Mouse (Mus musculus): ENCODE results near the gene Timm8a2.

GRCm38 (mm10) chr14:122012814-122013213, 21.7 kb upstream of the Timm8a2 start:
- TF ChIP-seq CHD1 (IDR thresholded peaks at IDR 0.05; ENCODE audit: low read depth, low read length): no peak
- TF ChIP-seq CTCF (conservative IDR thresholded peaks at IDR 0.05 in 1 of 2, IDR thresholded peaks at IDR 0.05 in 1 of 2; ENCODE audit: low read depth in 2 of 2, low read length in 2 of 2): no peak
- TF ChIP-seq POLR2A (IDR thresholded peaks at IDR 0.05; ENCODE audit: low read depth, low read length): no peak
- no peak for TF ChIP-seq BHLHE40 (IDR thresholded peaks at IDR 0.05; ENCODE audit: low read depth, low read length)
- TF ChIP-seq EP300 (IDR thresholded peaks at IDR 0.05; ENCODE audit: low read length): no peak
- TF ChIP-seq RCOR1 (conservative IDR thresholded peaks at IDR 0.05; ENCODE audit: low read depth, low read length): no peak
- no peak for TF ChIP-seq USF1 (IDR thresholded peaks at IDR 0.05; ENCODE audit: low read depth, low read length)
- no peak for TF ChIP-seq GABPA (IDR thresholded peaks at IDR 0.05; ENCODE audit: insufficient replicate concordance, low read depth, low read length)
- no peak for TF ChIP-seq ETS1 (conservative IDR thresholded peaks at IDR 0.05; ENCODE audit: low read depth, low read length)
